Mouse (Mus musculus): ENCODE results near the gene Bpifb9b.
"Not testable (repeated sequence)": the region's sequence is repeated elsewhere in the genome, so short reads cannot be mapped to it uniquely, and the experiment has no call there.

Gene Bpifb9b

GRCm38 (mm10) chr2:154306927-154307326 lies at the start of gene Bpifb9b:
Gene Bpifb9b, plus strand, starts transcription at chr2:154307227.
- DNase-seq (ENCODE audit: low read depth, low spot score): not testable (repeated sequence)

- not testable (repeated sequence) for DNase-seq (ENCODE audit: low read depth, low spot score)
Observed at GRCm38 (mm10) chr2:154257554-154257953, 49.5 kb upstream of the Bpifb9b start, which contains the start of gene Bpifb9a. Gene Bpifb9a, plus strand, starts transcription at chr2:154257854.

- DNase-seq (ENCODE audit: low read depth, low spot score): not testable (repeated sequence)
Observed at GRCm38 (mm10) chr2:154264397-154264796, 42.6 kb upstream of the Bpifb9b start.

GRCm38 (mm10) chr2:154291866-154292265 lies 15.2 kb upstream of the Bpifb9b start:
- not testable (repeated sequence) for DNase-seq (ENCODE audit: low read depth, low spot score)

- no peak for DNase-seq (ENCODE audit: low read depth, low spot score)
Observed at GRCm38 (mm10) chr2:154292833-154293232, 14.2 kb upstream of the Bpifb9b start.

GRCm38 (mm10) chr2:154294746-154295145 lies 12.3 kb upstream of the Bpifb9b start:
- peak; percentile 67 for DNase-seq (ENCODE audit: low read depth, low spot score)

- DNase-seq (ENCODE audit: low read depth, low spot score): peak; percentile 87
Observed at GRCm38 (mm10) chr2:154300496-154300895, 6.5 kb upstream of the Bpifb9b start.

GRCm38 (mm10) chr2:154301763-154302162 lies 5.3 kb upstream of the Bpifb9b start:
- no peak for DNase-seq (ENCODE audit: low read depth, low spot score)

GRCm38 (mm10) chr2:154304604-154305003 lies 2.4 kb upstream of the Bpifb9b start:
- not testable (repeated sequence) for DNase-seq (ENCODE audit: low read depth, low spot score)

- not testable (repeated sequence) for DNase-seq (ENCODE audit: low read depth, low spot score)
Observed at GRCm38 (mm10) chr2:154313771-154314170, 6.7 kb downstream of the Bpifb9b start.

GRCm38 (mm10) chr2:154326852-154327251 lies 19.8 kb downstream of the Bpifb9b start:
- no peak for DNase-seq (ENCODE audit: low read depth, low spot score)

- peak; percentile 63 for DNase-seq (ENCODE audit: low read depth, low spot score)
Observed at GRCm38 (mm10) chr2:154335572-154335971, 28.5 kb downstream of the Bpifb9b start.

GRCm38 (mm10) chr2:154338161-154338560 lies 31.1 kb downstream of the Bpifb9b start:
- DNase-seq (ENCODE audit: low read depth, low spot score): peak; percentile 74

GRCm38 (mm10) chr2:154339356-154339755 lies 32.3 kb downstream of the Bpifb9b start:
- DNase-seq (ENCODE audit: low read depth, low spot score): peak; percentile 60

- no peak for DNase-seq (ENCODE audit: low read depth, low spot score)
Observed at GRCm38 (mm10) chr2:154348152-154348551, 41.1 kb downstream of the Bpifb9b start.

- DNase-seq (ENCODE audit: low read depth, low spot score): not testable (repeated sequence)
Observed at GRCm38 (mm10) chr2:154354000-154354425, 47.0 kb downstream of the Bpifb9b start.

GRCm38 (mm10) chr2:154367510-154367909 lies 60.5 kb downstream of the Bpifb9b start:
- DNase-seq (ENCODE audit: low read depth, low spot score): no peak
